Mouse (Mus musculus): ENCODE measurements around the gene En2. TPM values are rescaled to one million over a fixed set of nuclear protein-coding genes. Genes with fewer than 3 reads are reported as not detected.
A peak's percentile ranks its signal among the peaks of the same experiment; 100 is the strongest.

The En2 gene
- polyA plus RNA-seq, 1 experiment from 2014 or later = 2.9 TPM

- peak overlapping the region; percentile 46 for H3K4me2 ChIP-seq
- ATAC-seq (ENCODE audit: low FRiP score) (no peak; the same call in none of the 2 replicates), DNase-seq (ENCODE audit: low spot score, missing footprints) (peak; percentile 93)
- no peaks in the 10 kb centered on the region for H3K36me3 ChIP-seq (ENCODE audit: control insufficient read depth, insufficient read depth, low read length)
- peak overlapping the region; percentile 26 for H3K4me3 ChIP-seq (ENCODE audit: low read depth, low read length)
- peaks cover 64% of the 10 kb centered on the region for H3K27me3 ChIP-seq (ENCODE audit: control insufficient read depth, insufficient read depth, low read length)
- H3K9ac ChIP-seq (ENCODE audit: low read length) = peak overlapping the region; percentile 63
- no peaks in the 10 kb centered on the region for H3K9me3 ChIP-seq (ENCODE audit: control insufficient read depth, low read length)
- H3K4me1 ChIP-seq (ENCODE audit: control insufficient read depth, insufficient read depth, low read length) = peaks cover 31% of the 10 kb centered on the region
- WGBS = 2% methylated on average over 17 of the region's 17 CpGs
- H3K27ac ChIP-seq (ENCODE audit: low read depth, low read length) = peak overlapping the region; percentile 75; the same call in 1 of the 2 replicates
These were observed 7.7 kb upstream of the En2 start for GRCm38 (mm10) chr5:28157781-28158180.

GRCm38 (mm10) chr5:28158308-28159071 lies 7.0 kb upstream of the En2 start:
- peak overlapping the region; percentile 86 for H3K27ac ChIP-seq (ENCODE audit: low read depth, low read length)

GRCm38 (mm10) chr5:28159072-28159458 lies 6.4 kb upstream of the En2 start:
- H3K4me3 ChIP-seq (ENCODE audit: low read depth, low read length) = peak overlapping the region; percentile 26
- H3K27me3 ChIP-seq (ENCODE audit: control insufficient read depth, insufficient read depth, low read length) = peaks cover 74% of the 10 kb centered on the region
- H3K27ac ChIP-seq (ENCODE audit: low read depth, low read length) = peak overlapping the region; percentile 86
- H3K4me1 ChIP-seq (ENCODE audit: control insufficient read depth, insufficient read depth, low read length) = peaks cover 33% of the 10 kb centered on the region
- DNase-seq (ENCODE audit: low spot score, missing footprints) = no peak
- peak overlapping the region; percentile 63 for H3K9ac ChIP-seq (ENCODE audit: low read length)
- peak overlapping the region; percentile 46 for H3K4me2 ChIP-seq
- WGBS = 1% methylated on average over 15 of the region's 15 CpGs
- H3K36me3 ChIP-seq (ENCODE audit: control insufficient read depth, insufficient read depth, low read length) = no peaks in the 10 kb centered on the region
- H3K9me3 ChIP-seq (ENCODE audit: control insufficient read depth, low read length) = no peaks in the 10 kb centered on the region
- no peak for ATAC-seq (ENCODE audit: low FRiP score)

More at GRCm38 (mm10) chr5:28158308-28159071, 7.0 kb upstream of the En2 start:
- H3K27me3 ChIP-seq (ENCODE audit: control insufficient read depth, insufficient read depth, low read length) = peaks cover 69% of the 10 kb centered on the region
- H3K9ac ChIP-seq (ENCODE audit: low read length) = peak overlapping the region; percentile 63
- WGBS = under 1% methylated on average over 31 of the region's 31 CpGs
- H3K4me1 ChIP-seq (ENCODE audit: control insufficient read depth, insufficient read depth, low read length) = peaks cover 31% of the 10 kb centered on the region
- DNase-seq (ENCODE audit: low spot score, missing footprints) = peak; percentile 96
- ATAC-seq (ENCODE audit: low FRiP score) = peak; percentile 90
- H3K4me3 ChIP-seq (ENCODE audit: low read depth, low read length) = peak overlapping the region; percentile 26
- H3K4me2 ChIP-seq = peak overlapping the region; percentile 46
- H3K9me3 ChIP-seq (ENCODE audit: control insufficient read depth, low read length) = no peaks in the 10 kb centered on the region
- H3K36me3 ChIP-seq (ENCODE audit: control insufficient read depth, insufficient read depth, low read length) = no peaks in the 10 kb centered on the region

GRCm38 (mm10) chr5:28159891-28160470 lies 5.5 kb upstream of the En2 start:
- peak overlapping the region; percentile 46 for H3K4me2 ChIP-seq
- H3K4me1 ChIP-seq (ENCODE audit: control insufficient read depth, insufficient read depth, low read length) = peaks cover 34% of the 10 kb centered on the region
- DNase-seq (ENCODE audit: low spot score, missing footprints) (peak; percentile 93), ATAC-seq (ENCODE audit: low FRiP score) (no peak)
- peak overlapping the region; percentile 86; the same call in 1 of the 2 replicates for H3K27ac ChIP-seq (ENCODE audit: low read depth, low read length)
- no peaks in the 10 kb centered on the region for H3K36me3 ChIP-seq (ENCODE audit: control insufficient read depth, insufficient read depth, low read length)
- H3K9ac ChIP-seq (ENCODE audit: low read length) = peak overlapping the region; percentile 63
- peaks cover 81% of the 10 kb centered on the region for H3K27me3 ChIP-seq (ENCODE audit: control insufficient read depth, insufficient read depth, low read length)
- 3% methylated on average over 8 of the region's 8 CpGs for WGBS
- 0 out of 2 replicates have a peak overlapping the region, but pooled peaks have one; percentile 26 for H3K4me3 ChIP-seq (ENCODE audit: low read depth, low read length)
- H3K9me3 ChIP-seq (ENCODE audit: control insufficient read depth, low read length) = no peaks in the 10 kb centered on the region

GRCm38 (mm10) chr5:28161383-28161937 lies 4.0 kb upstream of the En2 start:
- peaks cover 40% of the 10 kb centered on the region for H3K4me1 ChIP-seq (ENCODE audit: control insufficient read depth, insufficient read depth, low read length)
- no peak for DNase-seq (ENCODE audit: low spot score, missing footprints)
- peak overlapping the region; percentile 55 for H3K4me2 ChIP-seq
- peaks cover 87% of the 10 kb centered on the region for H3K27me3 ChIP-seq (ENCODE audit: control insufficient read depth, insufficient read depth, low read length)
- H3K4me3 ChIP-seq (ENCODE audit: low read depth, low read length) = peak overlapping the region; percentile 24
- H3K9ac ChIP-seq (ENCODE audit: low read length) = peak overlapping the region; percentile 72
- WGBS = 3% methylated on average over 20 of the region's 20 CpGs
- no peaks in the 10 kb centered on the region for H3K9me3 ChIP-seq (ENCODE audit: control insufficient read depth, low read length)
- no peaks in the 10 kb centered on the region for H3K36me3 ChIP-seq (ENCODE audit: control insufficient read depth, insufficient read depth, low read length)
- H3K27ac ChIP-seq (ENCODE audit: low read depth, low read length) = peak overlapping the region; percentile 2; the same call in 1 of the 2 replicates
- no peak for ATAC-seq (ENCODE audit: low FRiP score)

GRCm38 (mm10) chr5:28161938-28162402 lies 3.5 kb upstream of the En2 start:
- no peaks in the 10 kb centered on the region for H3K36me3 ChIP-seq (ENCODE audit: control insufficient read depth, insufficient read depth, low read length)
- DNase-seq (ENCODE audit: low spot score, missing footprints) (peak; percentile 97), ATAC-seq (ENCODE audit: low FRiP score) (no peak)
- peaks cover 42% of the 10 kb centered on the region for H3K4me1 ChIP-seq (ENCODE audit: control insufficient read depth, insufficient read depth, low read length)
- no peaks in the 10 kb centered on the region for H3K9me3 ChIP-seq (ENCODE audit: control insufficient read depth, low read length)
- H3K9ac ChIP-seq (ENCODE audit: low read length) = peak overlapping the region; percentile 72
- peak overlapping the region; percentile 24 for H3K4me3 ChIP-seq (ENCODE audit: low read depth, low read length)
- no peak overlapping the region for H3K27ac ChIP-seq (ENCODE audit: low read depth, low read length)
- peaks cover 87% of the 10 kb centered on the region for H3K27me3 ChIP-seq (ENCODE audit: control insufficient read depth, insufficient read depth, low read length)
- 0% methylated on average over 24 of the region's 24 CpGs for WGBS
- H3K4me2 ChIP-seq = peak overlapping the region; percentile 55

- DNase-seq (ENCODE audit: low spot score, missing footprints) (peak; percentile 92), ATAC-seq (ENCODE audit: low FRiP score) (no peak)
- Histone ChIP-seq H3K27me3 (ENCODE audit: control insufficient read depth, insufficient read depth, low read length) (peaks cover 75% of the 10 kb centered on the region), H3K9me3 (ENCODE audit: control insufficient read depth, low read length) (no peaks in the 10 kb centered on the region), H3K4me3 (ENCODE audit: low read depth, low read length) (no peak overlapping the region), H3K36me3 (ENCODE audit: control insufficient read depth, insufficient read depth, low read length) (no peaks in the 10 kb centered on the region), H3K4me1 (ENCODE audit: control insufficient read depth, insufficient read depth, low read length) (peaks cover 26% of the 10 kb centered on the region), H3K27ac (ENCODE audit: low read depth, low read length) (no peak overlapping the region), H3K4me2 (peak overlapping the region; percentile 85; the same call in 1 of the 2 replicates), H3K9ac (ENCODE audit: low read length) (no peak overlapping the region)
- 5% methylated on average over 1 of the region's 1 CpGs for WGBS
These were observed 1.6 kb upstream of the En2 start for GRCm38 (mm10) chr5:28163926-28164325.

GRCm38 (mm10) chr5:28166256-28167231 lies 1.1 kb downstream of the En2 start:
- peaks cover 70% of the 10 kb centered on the region for H3K27me3 ChIP-seq (ENCODE audit: control insufficient read depth, insufficient read depth, low read length)
- H3K9ac ChIP-seq (ENCODE audit: low read length) = peak overlapping the region; percentile 85
- H3K36me3 ChIP-seq (ENCODE audit: control insufficient read depth, insufficient read depth, low read length) = no peaks in the 10 kb centered on the region
- no peak for ATAC-seq (ENCODE audit: low FRiP score)
- H3K4me3 ChIP-seq (ENCODE audit: low read depth, low read length) = peak overlapping the region; percentile 82
- H3K9me3 ChIP-seq (ENCODE audit: control insufficient read depth, low read length) = no peaks in the 10 kb centered on the region
- H3K27ac ChIP-seq (ENCODE audit: low read depth, low read length) = peak overlapping the region; percentile 93
- DNase-seq (ENCODE audit: low spot score, missing footprints) = peak; percentile 96
- WGBS = under 1% methylated on average over 111 of the region's 111 CpGs
- peaks cover 18% of the 10 kb centered on the region for H3K4me1 ChIP-seq (ENCODE audit: control insufficient read depth, insufficient read depth, low read length)
- H3K4me2 ChIP-seq = peak overlapping the region; percentile 85
